Mouse (Mus musculus): ENCODE measurements around the gene Olfr384.
"Not testable (repeated sequence)": the region's sequence is repeated elsewhere in the genome, so short reads cannot be mapped to it uniquely, and the experiment has no call there.

Olfr384 gene

GRCm38 (mm10) chr11:73598294-73598693, at the start of gene Olfr384:
Gene Olfr384, plus strand, starts transcription at chr11:73598594.
- DNase-seq = no peak

GRCm38 (mm10) chr11:73579871-73580270, 18.5 kb upstream of the Olfr384 start:
- no peak for DNase-seq

- DNase-seq = not testable (repeated sequence)
Observed at GRCm38 (mm10) chr11:73583188-73583587, 15.2 kb upstream of the Olfr384 start.

- DNase-seq = no peak
Observed at GRCm38 (mm10) chr11:73592908-73593307, 5.5 kb upstream of the Olfr384 start, which contains the start of gene Olfr385. Gene Olfr385, minus strand, starts transcription at chr11:73593008.
